Mouse (Mus musculus) forebrain, embryonic 13.5 days (tissue): Measurements from ENCODE around the gene Dmbx1. TPM values are rescaled to one million over a fixed set of nuclear protein-coding genes. Genes with fewer than 3 reads are reported as not detected.

Source experiments
- ATAC-seq: fragments of 200-750 bp; cut with Nextera tagmentation; 2 replicates; pipeline ENCODE4 v1.8.0; 2017
- H3K27ac ChIP-seq: fragments of 300-500 bp; sonication (generic); 2 replicates; pipeline ENCODE4 v1.5.1; 2015; ENCODE audit warnings: inconsistent platforms, mild to moderate bottlenecking, moderate library complexity
- H3K27me3 ChIP-seq: fragments of 300-500 bp; sonication (generic); 2 replicates; pipeline ENCODE4 v1.6.1; 2015; ENCODE audit warnings: mild to moderate bottlenecking, inconsistent platforms
- H3K36me3 ChIP-seq: fragments of 300-500 bp; sonication (generic); 2 replicates; pipeline ENCODE4 v1.6.1; 2015; ENCODE audit warnings: mild to moderate bottlenecking, inconsistent platforms; ENCODE audit not compliant: poor library complexity, severe bottlenecking
- H3K4me1 ChIP-seq: fragments of 300-500 bp; sonication (generic); 2 replicates; pipeline ENCODE4 v1.6.1; 2015; ENCODE audit warnings: inconsistent platforms
- H3K4me2 ChIP-seq: fragments of 300-500 bp; sonication (generic); 2 replicates; pipeline ENCODE4 v1.6.1; 2015; ENCODE audit warnings: inconsistent platforms, mild to moderate bottlenecking, moderate library complexity
- H3K4me3 ChIP-seq: fragments of 300-500 bp; sonication (generic); 2 replicates; pipeline ENCODE4 v1.5.1; 2015; ENCODE audit warnings: mild to moderate bottlenecking, inconsistent platforms
- H3K9ac ChIP-seq: fragments of 300-500 bp; sonication (generic); 2 replicates; pipeline ENCODE4 v1.6.1; 2015; ENCODE audit warnings: mild to moderate bottlenecking, inconsistent platforms
- H3K9me3 ChIP-seq: fragments of 300-500 bp; sonication (generic); replicated peaks from 2 replicates; pipeline ENCODE4 v1.6.1; 2016; ENCODE audit warnings: inconsistent platforms
- WGBS: fragments of 180-500 bp; shearing (Covaris S2); methylation state at CpG from one replicate; pipeline ENCODE4 v1.1.7; 2015; 5-methylcytosine and 5-hydroxymethylcytosine counted together
- polyA plus RNA-seq: library from polyadenylated mRNA; unstranded; fragments of >200 nt; fragmentation: Nextera tagmentation; extraction: Ambion mirVana; gene quantifications from 2 replicates; pipeline ENCODE4 v1.2.1, GENCODE M21; 2015

Dmbx1 gene
- polyA plus RNA-seq, 1 experiment from 2014 or later = 0.09 TPM

DNA sequence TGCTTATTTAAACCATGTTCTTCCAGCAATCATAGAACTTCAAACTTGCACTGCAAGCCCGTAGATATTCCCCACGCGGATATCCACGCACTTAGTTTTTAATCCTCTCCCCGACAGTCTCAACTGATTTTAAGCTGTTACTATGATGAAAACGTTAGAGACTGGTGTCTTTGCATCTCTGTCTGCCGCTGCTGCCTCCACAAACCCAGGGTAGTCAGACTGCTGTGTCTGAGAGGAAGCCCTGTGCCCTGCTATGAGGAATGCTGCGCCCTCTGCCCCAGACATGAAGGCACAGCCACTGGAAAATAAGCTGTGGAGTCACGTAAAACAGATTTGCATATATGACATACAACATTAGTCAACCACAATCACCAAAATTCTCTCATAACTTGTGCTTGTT, 60.9 kb downstream of the Dmbx1 start:
- Histone ChIP-seq H3K4me1 (peaks cover 35% of the 10 kb centered on the region), H3K27ac (no peak overlapping the region), H3K9ac (no peak overlapping the region), H3K9me3 (no peaks in the 10 kb centered on the region), H3K4me2 (0 out of 2 replicates have a peak overlapping the region, but pooled peaks have one; percentile 46), H3K27me3 (no peaks in the 10 kb centered on the region), H3K4me3 (no peak overlapping the region), H3K36me3 (peaks cover 21% of the 10 kb centered on the region)
- 34% methylated on average over 9 of the region's 9 CpGs for WGBS
- no peak for ATAC-seq

DNA sequence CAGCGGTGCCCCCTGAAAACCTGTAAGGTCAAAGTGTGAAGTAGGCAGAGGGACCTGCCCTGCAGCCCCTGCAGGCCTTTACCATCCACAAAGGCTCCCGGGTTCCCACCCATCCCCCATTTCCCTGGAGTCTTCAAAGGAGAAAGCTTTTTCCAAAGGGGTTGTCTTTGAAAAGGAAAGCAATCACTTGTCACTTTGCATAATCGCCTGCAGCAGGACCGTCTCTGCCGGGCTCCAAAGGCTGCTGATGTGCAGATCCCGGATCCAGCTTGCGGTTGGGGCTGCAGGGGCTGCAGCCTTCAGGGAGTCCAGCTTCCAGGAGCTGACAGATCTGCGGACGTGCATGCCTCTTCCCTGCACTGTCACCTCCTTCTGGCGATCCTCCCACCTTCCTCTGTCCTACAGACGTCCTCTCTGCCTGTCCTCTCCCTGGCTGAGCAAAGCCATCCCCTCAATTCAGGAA, 61.5 kb downstream of the Dmbx1 start:
- 2% methylated on average over 11 of the region's 11 CpGs for WGBS
- H3K36me3 ChIP-seq = peaks cover 25% of the 10 kb centered on the region
- H3K27me3 ChIP-seq = no peaks in the 10 kb centered on the region
- peak overlapping the region; percentile 59 for H3K27ac ChIP-seq
- no peaks in the 10 kb centered on the region for H3K9me3 ChIP-seq
- peak; percentile 48; the same call in 1 of the 2 replicates for ATAC-seq
- peak overlapping the region; percentile 46 for H3K4me2 ChIP-seq
- H3K4me1 ChIP-seq = peaks cover 35% of the 10 kb centered on the region
- H3K4me3 ChIP-seq = no peak overlapping the region
- H3K9ac ChIP-seq = peak overlapping the region; percentile 49

DNA sequence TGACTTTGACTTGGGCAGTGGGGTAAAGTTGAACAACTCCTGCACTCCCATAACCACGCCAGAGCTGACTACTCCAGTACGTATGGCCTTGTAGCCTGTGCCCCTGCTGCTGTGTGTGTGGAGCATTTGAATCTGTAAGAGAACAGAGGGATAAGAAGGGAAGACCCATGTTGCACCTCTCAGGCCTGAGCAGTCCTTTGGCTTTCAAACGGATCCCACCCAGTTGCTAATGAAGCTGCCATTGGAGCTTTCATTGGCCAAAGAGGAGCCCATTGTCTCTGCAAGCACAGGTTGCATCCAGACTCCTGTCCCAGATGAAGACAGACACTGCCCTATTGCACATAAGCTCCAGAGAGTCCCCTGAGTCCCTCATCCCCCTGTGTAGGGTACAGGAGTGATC, 66.5 kb downstream of the Dmbx1 start:
- H3K36me3 ChIP-seq = peaks cover 37% of the 10 kb centered on the region
- WGBS = 75% methylated on average over 3 of the region's 3 CpGs
- no peaks in the 10 kb centered on the region for H3K9me3 ChIP-seq
- ATAC-seq = no peak
- no peak overlapping the region for H3K4me3 ChIP-seq
- peaks cover 25% of the 10 kb centered on the region for H3K4me1 ChIP-seq
- no peak overlapping the region for H3K9ac ChIP-seq
- H3K27ac ChIP-seq = no peak overlapping the region
- H3K27me3 ChIP-seq = no peaks in the 10 kb centered on the region
- H3K4me2 ChIP-seq = no peak overlapping the region

DNA sequence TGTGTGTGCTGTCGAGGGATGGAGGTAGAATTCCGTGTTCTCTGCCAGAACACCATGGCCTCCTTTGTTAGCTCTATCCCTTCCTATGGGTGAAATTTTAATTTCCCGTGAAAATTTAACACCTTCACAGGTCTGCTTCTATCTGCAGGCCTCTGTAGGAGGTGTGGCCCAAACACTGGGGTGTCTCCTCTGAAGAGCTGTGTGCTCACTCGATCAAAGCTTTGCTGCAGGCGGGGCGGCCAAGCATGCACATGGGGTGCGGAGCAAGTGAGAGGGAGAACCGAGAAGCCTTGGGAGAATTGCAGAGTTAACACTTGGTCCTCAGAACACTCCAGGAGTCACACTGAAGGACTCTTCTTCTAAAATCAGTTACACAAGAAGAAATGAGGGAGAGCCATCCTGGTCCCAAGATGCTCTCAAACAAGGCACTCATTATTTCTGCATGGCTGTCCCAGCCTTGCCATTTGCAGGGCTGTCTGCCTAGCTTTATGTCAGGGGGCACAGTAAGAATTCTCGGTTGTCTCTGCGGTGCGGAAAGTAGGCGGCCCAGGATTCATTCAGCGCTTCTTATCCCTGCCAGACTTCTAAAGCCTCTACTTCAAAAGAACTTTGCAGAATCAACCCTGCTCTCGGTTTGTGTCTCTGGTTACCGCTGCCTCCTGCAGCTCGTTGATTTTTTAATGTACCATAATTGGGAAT, 70.1 kb downstream of the Dmbx1 start:
- Histone ChIP-seq H3K27me3 (no peaks in the 10 kb centered on the region), H3K9me3 (no peaks in the 10 kb centered on the region), H3K36me3 (peaks cover 35% of the 10 kb centered on the region), H3K4me3 (no peak overlapping the region), H3K27ac (0 out of 2 replicates have a peak overlapping the region, but pooled peaks have one; percentile 22), H3K4me1 (peaks cover 16% of the 10 kb centered on the region), H3K9ac (no peak overlapping the region), H3K4me2 (no peak overlapping the region)
- peak; percentile 65; the same call in 1 of the 2 replicates for ATAC-seq
- 14% methylated on average over 16 of the region's 16 CpGs for WGBS

Other genes starting within 250 kb of the Dmbx1 start
- gene Efcab14, start 202.2 kb downstream of the Dmbx1 start, polyA plus RNA-seq = 23.6 and 23.7 TPM in 2 replicates
- 0.38 TPM in 1 of 2 replicates, not detected in the other for gene Tex38, start 158.9 kb downstream of the Dmbx1 start, polyA plus RNA-seq
- gene Atpaf1, start 155.1 kb downstream of the Dmbx1 start, polyA plus RNA-seq = 31.1 and 35.8 TPM in 2 replicates
- 3.8 and 4.9 TPM in 2 replicates for gene Mob3c, start 111.8 kb downstream of the Dmbx1 start, polyA plus RNA-seq
- gene Mknk1, start 100.7 kb downstream of the Dmbx1 start, polyA plus RNA-seq = 21.7 and 23.0 TPM in 2 replicates
- 0.09 TPM in 1 of 2 replicates, not detected in the other for gene Kncn, start 55.5 kb downstream of the Dmbx1 start, polyA plus RNA-seq
- 0.25 TPM in 1 of 2 replicates, not detected in the other for gene 6430628N08Rik, start 49.3 kb downstream of the Dmbx1 start, polyA plus RNA-seq
- 4.7 and 5.5 TPM in 2 replicates for gene Faah, start 78.0 kb upstream of the Dmbx1 start, polyA plus RNA-seq
- 13.7 and 15.6 TPM in 2 replicates for gene Nsun4, start 114.0 kb upstream of the Dmbx1 start, polyA plus RNA-seq
- gene Uqcrh, start 135.1 kb upstream of the Dmbx1 start, polyA plus RNA-seq = 477 and 508 TPM in 2 replicates
- gene Lrrc41, start 135.3 kb upstream of the Dmbx1 start, polyA plus RNA-seq = 54.3 and 59.7 TPM in 2 replicates
- 45.8 and 48.7 TPM in 2 replicates for gene Rad54l, start 183.8 kb upstream of the Dmbx1 start, polyA plus RNA-seq
- gene Pomgnt1, start 183.9 kb upstream of the Dmbx1 start, polyA plus RNA-seq = 52.8 and 54.2 TPM in 2 replicates
- gene Lurap1, start 211.4 kb upstream of the Dmbx1 start, polyA plus RNA-seq = 2.0 and 2.3 TPM in 2 replicates
- 0.22 TPM in 1 of 2 replicates, not detected in the other for gene Tspan1, start 227.7 kb upstream of the Dmbx1 start, polyA plus RNA-seq
- not detected in 2 replicates for gene 1700042G07Rik, start 233.4 kb upstream of the Dmbx1 start, polyA plus RNA-seq
- not detected in 2 replicates for gene Gm49337, start 233.5 kb upstream of the Dmbx1 start, polyA plus RNA-seq